Mouse (Mus musculus): ENCODE measurements at regions not wholly inside any gene's neighbourhood (a gene's known extent, or its start where the extent isn't known, plus 50 kb on each side); places are given as distances from the start of the nearest gene placed in this dataset.
"Not testable (repeated sequence)": the region's sequence is repeated elsewhere in the genome, so short reads cannot be mapped to it uniquely, and the experiment has no call there.

GRCm38 (mm10) chr13:31050160-31050788 is 76.3 kb downstream of the Gm5447 start:
- no peak for DNase-seq (ENCODE audit: low read depth in 1 of 2, low spot score in 2 of 2)

- not testable (repeated sequence) for DNase-seq (ENCODE audit: low read depth in 1 of 2, low spot score in 2 of 2)
Observed at GRCm38 (mm10) chr13:31051586-31051985, 77.6 kb downstream of the Gm5447 start.

DNA sequence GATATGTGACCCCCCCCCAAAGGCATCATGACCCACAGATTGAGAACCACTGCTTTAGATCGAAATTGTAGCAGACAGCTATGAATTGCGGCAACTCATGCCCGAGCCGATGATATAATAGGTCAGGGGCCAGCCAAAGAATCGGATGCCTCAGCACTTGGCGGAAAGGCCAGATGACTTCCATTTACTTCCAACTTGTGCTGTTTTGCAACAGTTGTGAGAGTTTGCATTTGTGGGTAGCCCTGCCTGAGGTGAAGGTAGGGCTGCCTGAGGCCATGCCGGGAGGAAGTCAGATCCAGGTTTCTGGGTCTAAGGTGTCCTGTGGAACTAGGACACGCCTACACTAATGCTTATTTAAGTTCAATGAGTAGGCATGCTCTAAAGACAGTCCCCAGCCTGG is 80.4 kb downstream of the Gm5447 start:
- no peak for DNase-seq (ENCODE audit: low read depth in 1 of 2, low spot score in 2 of 2)

DNA sequence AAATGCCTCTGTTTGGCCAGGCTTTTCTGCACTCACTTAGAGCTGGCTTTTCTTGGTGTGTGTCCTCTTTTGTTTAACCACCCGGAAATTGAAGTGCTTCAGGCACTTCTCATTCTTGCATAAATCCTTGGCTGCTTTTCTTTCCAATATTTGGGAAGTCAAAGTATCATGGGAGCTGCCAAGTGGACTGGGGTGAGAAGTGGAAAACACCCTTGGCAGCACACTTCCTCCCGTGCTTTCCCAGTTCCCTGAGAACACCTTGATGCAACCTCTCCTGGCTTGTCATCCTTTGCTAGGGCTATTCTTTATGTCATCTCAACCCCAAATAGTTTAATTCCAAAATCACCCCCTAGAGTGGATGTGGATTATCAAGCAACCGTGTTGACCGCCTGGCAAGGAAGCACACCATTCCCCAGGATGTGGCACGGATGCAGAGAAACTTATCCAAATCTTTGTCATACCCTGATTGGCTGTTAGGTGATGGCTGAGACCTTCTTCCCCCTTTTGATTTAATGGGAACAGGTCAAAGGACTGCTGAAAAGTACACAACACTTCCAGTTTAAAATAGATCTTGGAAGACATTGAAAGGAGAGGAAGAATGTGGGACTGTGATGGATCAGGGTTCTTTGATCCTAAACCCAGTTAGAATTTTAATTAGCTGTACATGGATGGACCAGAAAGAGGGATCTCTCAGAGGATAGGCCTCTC is 81.5 kb downstream of the Gm5447 start:
- no peak for DNase-seq (ENCODE audit: low read depth in 1 of 2, low spot score in 2 of 2)

GRCm38 (mm10) chr13:31056154-31056871 is 82.3 kb downstream of the Gm5447 start:
- DNase-seq (ENCODE audit: low read depth in 1 of 2, low spot score in 2 of 2) = no peak

DNA sequence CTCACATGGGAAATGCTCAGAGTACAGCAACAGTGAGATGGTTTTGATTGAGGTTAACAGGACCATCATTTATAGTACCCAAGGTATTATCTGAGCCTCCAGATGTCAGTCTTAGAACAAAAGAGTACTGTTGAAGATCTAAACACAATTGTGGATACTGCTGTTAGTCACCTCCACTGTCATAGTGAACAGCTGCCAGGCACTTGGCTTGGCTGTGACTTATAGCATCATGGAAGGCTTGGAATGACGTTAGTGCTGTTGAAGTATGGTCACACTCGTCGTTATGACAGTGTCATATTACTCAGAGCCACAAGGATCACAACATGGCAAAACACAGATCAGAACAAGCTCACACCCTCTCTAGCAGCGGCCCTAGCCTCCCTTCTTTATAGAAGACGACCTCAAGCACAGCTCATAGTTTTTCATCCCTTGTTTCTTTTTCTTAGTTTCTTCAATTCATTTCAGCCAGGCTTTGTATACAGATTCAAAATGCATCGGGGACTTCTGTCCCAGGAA is 87.0 kb downstream of the Gm5447 start:
- DNase-seq (ENCODE audit: low read depth in 1 of 2, low spot score in 2 of 2) = no peak

DNA sequence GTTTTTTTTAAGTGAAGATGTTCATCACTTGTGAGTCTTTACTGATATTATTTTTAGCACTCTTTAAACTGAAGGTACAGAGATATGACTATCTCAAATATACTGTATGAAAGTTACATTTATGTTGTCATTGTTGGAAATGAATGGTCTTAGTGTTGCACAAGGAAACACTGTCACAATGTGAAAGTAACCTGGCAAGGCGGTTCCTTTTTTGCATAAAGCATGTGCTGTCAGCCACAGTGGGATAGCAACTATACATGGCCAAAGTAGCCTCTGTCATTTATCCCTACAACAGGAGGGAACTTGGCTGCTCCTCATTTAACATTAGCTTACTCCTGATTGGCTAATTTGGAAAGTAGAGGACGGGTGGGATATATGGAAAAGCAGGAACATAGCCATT is 94.3 kb downstream of the Gm5447 start:
- DNase-seq (ENCODE audit: low read depth in 1 of 2, low spot score in 2 of 2) = no peak

- no peak for DNase-seq (ENCODE audit: low read depth in 1 of 2, low spot score in 2 of 2)
Observed at GRCm38 (mm10) chr13:31076541-31076940, 102.5 kb downstream of the Gm5447 start.

GRCm38 (mm10) chr13:31078751-31079150 is 104.7 kb downstream of the Gm5447 start:
- no peak for DNase-seq (ENCODE audit: low read depth in 1 of 2, low spot score in 2 of 2)

- no peak for DNase-seq (ENCODE audit: low read depth in 1 of 2, low spot score in 2 of 2)
Observed at GRCm38 (mm10) chr13:31080215-31080614, 106.2 kb downstream of the Gm5447 start.

DNA sequence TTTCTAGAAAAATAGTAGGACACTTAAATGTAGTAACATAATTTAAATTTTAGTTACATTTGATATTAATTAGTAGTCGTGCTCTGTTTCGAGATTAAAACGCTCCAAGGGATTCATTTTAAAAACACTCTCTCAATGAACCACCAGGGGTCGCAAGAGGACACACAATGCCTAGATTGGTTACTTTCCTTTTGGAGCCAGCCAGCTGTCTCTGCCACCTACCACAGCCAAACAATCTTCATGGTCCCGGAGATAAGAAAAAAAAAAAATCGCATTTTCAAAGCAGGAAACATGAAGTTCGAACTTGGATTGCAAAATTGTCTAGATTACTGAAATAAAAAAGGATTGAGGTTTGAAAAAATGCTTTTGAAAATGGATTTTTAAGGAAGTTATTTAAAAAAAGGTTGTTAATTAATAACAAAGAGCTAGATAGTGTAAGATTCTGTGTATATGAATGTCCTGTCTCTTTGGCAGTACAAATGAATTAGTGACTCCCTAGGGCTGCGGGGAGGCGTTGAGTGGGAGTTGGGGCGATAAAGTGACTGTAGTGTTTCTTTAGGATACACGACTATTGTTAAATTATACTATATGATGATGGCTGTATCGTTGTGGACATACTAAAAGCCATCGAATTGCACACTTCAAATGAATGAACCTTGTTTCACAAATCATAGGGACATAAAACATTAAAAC is 108.6 kb downstream of the Gm5447 start:
- peak; percentile 2 to 6 for DNase-seq (ENCODE audit: low read depth in 1 of 2, low spot score in 2 of 2)

DNA sequence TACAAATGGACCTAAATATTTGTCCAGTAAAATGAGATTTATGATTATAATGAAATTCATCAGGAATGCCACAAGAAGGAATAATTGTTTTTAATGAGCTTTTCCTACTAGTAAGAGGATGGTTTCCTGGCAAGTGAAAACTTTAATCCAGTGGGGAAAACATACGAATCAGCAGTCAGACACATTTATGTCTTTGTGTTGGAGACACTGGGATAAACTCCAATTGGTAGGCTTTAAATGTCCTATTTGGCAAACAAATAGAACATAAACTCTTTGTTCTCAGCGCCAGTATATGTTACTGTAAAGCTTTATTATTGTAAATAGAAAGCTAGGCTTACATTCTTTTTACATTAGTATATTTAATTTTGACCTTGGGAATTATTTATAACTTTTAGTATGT is 127.0 kb downstream of the Gm5447 start:
- DNase-seq (ENCODE audit: low read depth in 1 of 2, low spot score in 2 of 2) = no peak

DNA sequence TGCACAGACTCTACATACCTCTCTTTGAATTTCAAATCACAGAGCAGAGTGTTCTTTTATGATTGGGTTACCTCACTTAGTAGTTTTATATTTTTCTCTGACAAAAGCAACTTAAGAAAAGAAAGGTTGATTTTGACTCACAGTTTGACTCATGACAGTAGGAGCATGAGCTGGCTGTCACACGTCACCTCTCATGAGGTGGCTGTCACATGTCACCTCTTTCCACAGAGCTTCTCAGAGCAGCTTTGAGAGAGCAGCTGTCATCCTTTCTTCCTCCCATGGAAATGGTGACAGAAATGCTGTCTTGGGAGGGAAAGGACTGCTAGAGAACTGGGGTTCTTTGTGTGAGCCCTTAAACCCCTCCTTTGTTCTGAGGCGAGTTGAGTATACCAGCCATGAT is 133.4 kb downstream of the Gm5447 start:
- DNase-seq (ENCODE audit: low read depth in 1 of 2, low spot score in 2 of 2) = no peak

- no peak for DNase-seq (ENCODE audit: low read depth in 1 of 2, low spot score in 2 of 2)
Observed at GRCm38 (mm10) chr13:31109231-31109630, 135.2 kb downstream of the Gm5447 start.

DNA sequence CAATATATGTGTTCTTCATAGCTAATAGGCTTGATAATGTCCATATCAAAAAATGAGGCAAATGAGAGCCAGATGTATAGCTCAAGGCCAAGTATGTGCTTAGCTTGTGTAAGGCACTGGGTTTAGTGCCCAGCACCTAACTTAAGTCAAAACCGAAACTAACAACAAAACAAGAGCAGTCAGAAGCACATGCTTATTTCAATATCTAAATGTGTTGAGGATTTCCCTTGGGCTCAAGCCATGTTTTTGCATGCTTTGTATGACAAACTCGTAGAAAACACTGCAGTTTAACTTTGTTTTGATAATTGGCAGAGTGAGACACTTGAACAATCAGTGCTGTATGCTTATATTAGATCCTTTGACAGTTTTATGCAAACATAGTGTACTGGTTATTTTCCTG is 148.7 kb downstream of the Gm5447 start:
- no peak for DNase-seq (ENCODE audit: low read depth in 1 of 2, low spot score in 2 of 2)

- DNase-seq (ENCODE audit: low read depth in 1 of 2, low spot score in 2 of 2) = no peak
Observed at GRCm38 (mm10) chr13:31124547-31125216, 150.7 kb downstream of the Gm5447 start.

DNA sequence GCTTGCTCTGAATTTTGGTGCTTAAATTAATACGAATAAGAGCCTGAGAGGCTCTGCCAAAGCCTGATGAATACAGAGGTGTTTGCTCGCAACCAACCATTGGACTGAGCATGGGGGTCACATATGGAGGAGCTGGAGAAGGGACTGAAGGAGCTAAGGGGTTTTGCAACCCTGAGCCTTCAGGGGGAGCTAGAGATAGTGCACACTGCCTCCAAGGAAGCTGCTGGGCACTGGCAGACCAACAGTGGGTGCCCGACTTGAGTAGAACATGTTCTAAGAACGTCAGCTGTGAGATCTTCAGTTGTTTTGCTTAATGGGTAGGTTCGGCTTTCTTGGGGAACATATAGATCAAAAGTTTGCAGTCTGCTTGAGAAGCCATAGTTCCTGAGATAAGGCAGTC is 158.5 kb downstream of the Gm5447 start:
- no peak for DNase-seq (ENCODE audit: low read depth in 1 of 2, low spot score in 2 of 2)

DNA sequence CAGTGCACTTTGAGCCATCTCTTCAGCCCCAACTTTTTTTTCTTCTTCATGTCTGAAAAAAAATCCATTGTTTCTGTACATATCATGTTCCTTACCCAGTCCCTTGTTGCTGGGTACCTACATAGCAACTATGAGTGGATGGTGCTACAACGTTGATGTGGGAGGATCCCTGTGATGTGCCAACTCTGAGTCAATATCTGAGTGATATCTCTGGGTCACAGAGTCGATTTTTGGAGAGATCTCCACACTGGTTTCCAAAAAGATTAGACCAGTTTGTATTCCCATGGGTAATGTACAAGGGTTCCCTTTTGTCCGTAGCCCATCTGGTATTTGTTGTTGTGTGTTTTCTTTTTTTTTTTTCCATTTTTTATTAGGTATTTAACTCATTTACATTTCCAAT is 165.7 kb downstream of the Gm5447 start:
- DNase-seq (ENCODE audit: low read depth in 1 of 2, low spot score in 2 of 2) = no peak

- DNase-seq (ENCODE audit: low read depth in 1 of 2, low spot score in 2 of 2) = no peak
Observed at GRCm38 (mm10) chr13:31147323-31147722, 173.3 kb downstream of the Gm5447 start.

GRCm38 (mm10) chr13:31154066-31154465 is 180.1 kb downstream of the Gm5447 start:
- no peak for DNase-seq (ENCODE audit: low read depth in 1 of 2, low spot score in 2 of 2)
